Mouse (Mus musculus) myocyte (in vitro differentiated cells): ENCODE measurements around the gene Fam107b.

Source experiments
- MAX ChIP-seq: IDR thresholded peaks from one replicate; pipeline ENCODE4 v1.6.1; 2011; ENCODE audit warnings: low read depth, mild to moderate bottlenecking, control low read depth
- MYOD1 ChIP-seq, 3 experiments: IDR thresholded peaks; one replicate each; pipeline ENCODE4 v1.6.1; 2011; ENCODE audit warnings: control low read depth in 2 of 3, low read depth in 2 of 3, mild to moderate bottlenecking in 2 of 3, moderate library complexity in 1 of 3; ENCODE audit not compliant: insufficient read length in 2 of 3, control insufficient read depth in 1 of 3
- MYOG ChIP-seq, 3 experiments: IDR thresholded peaks; one replicate each; pipeline ENCODE4 v1.6.1; 2011; ENCODE audit warnings: control low read depth in 2 of 3, low read depth in 2 of 3, mild to moderate bottlenecking in 2 of 3; ENCODE audit not compliant: insufficient read length in 2 of 3, control insufficient read depth in 1 of 3, insufficient read depth in 1 of 3
- POLR2A ChIP-seq: IDR thresholded peaks from one replicate; pipeline ENCODE4 v1.6.1; 2011; ENCODE audit warnings: low read depth, mild to moderate bottlenecking, control low read depth, moderate library complexity; ENCODE audit not compliant: insufficient read length
- POLR2AphosphoS2 ChIP-seq: IDR thresholded peaks from one replicate; pipeline ENCODE4 v1.6.1; 2011; ENCODE audit warnings: low read depth, control low read depth; ENCODE audit not compliant: insufficient read length
- REST ChIP-seq: IDR thresholded peaks from one replicate; pipeline ENCODE4 v1.6.1; 2011; ENCODE audit warnings: mild to moderate bottlenecking, control low read depth, moderate library complexity; ENCODE audit not compliant: insufficient read depth, insufficient read length
- USF1 ChIP-seq: IDR thresholded peaks from one replicate; pipeline ENCODE4 v1.6.1; 2011; ENCODE audit warnings: low read depth, mild to moderate bottlenecking, control low read depth, moderate library complexity

DNA sequence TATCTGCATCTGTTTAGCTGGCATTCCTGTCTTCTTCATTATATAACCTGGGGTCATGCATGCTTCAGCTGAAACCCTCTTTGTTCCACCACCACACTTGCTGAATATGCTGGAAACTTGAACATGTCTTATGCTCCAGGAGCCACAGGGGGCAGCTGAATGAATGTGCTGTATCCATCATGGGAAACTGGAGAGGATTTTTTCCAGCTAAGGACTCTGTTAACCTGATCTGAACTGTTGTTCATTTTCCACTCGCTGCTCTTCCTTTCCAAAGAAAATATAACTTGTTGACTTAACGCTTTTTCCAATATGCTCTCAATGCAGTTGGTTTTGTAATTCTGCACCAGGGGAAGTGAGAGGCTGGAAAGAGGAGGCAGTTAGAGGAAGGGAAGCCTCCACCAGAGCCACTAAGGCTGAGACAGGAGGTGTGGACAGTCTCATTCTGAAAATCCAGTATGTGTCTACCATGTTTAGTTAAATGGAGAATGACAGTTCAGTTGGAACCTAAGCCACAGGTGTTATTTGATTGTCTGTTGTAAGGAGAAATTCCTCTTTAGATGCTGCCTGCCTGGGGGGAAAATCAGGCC, 9.1 kb downstream of the Fam107b start:
- TF ChIP-seq POLR2A (no peak), MYOG (IDR thresholded peaks at IDR 0.05; ENCODE audit: control insufficient read depth in 1 of 3, insufficient read depth in 1 of 3, insufficient read length in 2 of 3, low read depth in 2 of 3) (no peak), POLR2AphosphoS2 (no peak), MAX (no peak), REST (no peak), USF1 (no peak), MYOD1 (IDR thresholded peaks at IDR 0.05; ENCODE audit: control insufficient read depth in 1 of 3, insufficient read length in 2 of 3, low read depth in 2 of 3) (no peak)
